Mouse (Mus musculus) CD4-positive, CD25-positive, alpha-beta regulatory T cell, adult 9 weeks (primary cell): ENCODE results near the gene Zfp651. TPM values are rescaled to one million over a fixed set of nuclear protein-coding genes. Genes with fewer than 3 reads are reported as not detected.

Experiments used
- polyA plus RNA-seq: library from polyadenylated mRNA; unstranded; fragments of 100-300 nt; shearing (Covaris generic); gene quantifications from one replicate; pipeline ENCODE4 v1.2.1, GENCODE M21; 2017

The Zfp651 gene
- polyA plus RNA-seq, result 0.24 TPM

GRCm38 (mm10) chr9:121759091-121760081 is at the start of gene Zfp651:
Gene Zfp651 (plus strand): TSS chr9:121759330.

GRCm38 (mm10) chr9:121709898-121710583 is 49.1 kb upstream of the Zfp651 start, which contains the start of gene Ss18l2:
Gene Ss18l2 (plus strand): TSS chr9:121710329.

GRCm38 (mm10) chr9:121718792-121719318 is 40.3 kb upstream of the Zfp651 start, which contains the start of gene Nktr:
Gene Nktr (plus strand): TSS chr9:121719169.

GRCm38 (mm10) chr9:121777484-121778065 is 18.4 kb downstream of the Zfp651 start, which contains the start of gene Klhl40:
Gene Klhl40 (plus strand): TSS chr9:121777607.

GRCm38 (mm10) chr9:121791757-121792521 is 32.8 kb downstream of the Zfp651 start, which contains the start of gene Hhatl:
Gene Hhatl (minus strand): TSS chr9:121792507.

Other genes with a start within 250 kb of the Zfp651 start
- gene Lyzl4, start 117.2 kb upstream of the Zfp651 start, polyA plus RNA-seq, result not detected
- 8.3 TPM for gene Vipr1, start 116.6 kb upstream of the Zfp651 start, polyA plus RNA-seq
- 31.7 TPM for gene Sec22c, start 53.8 kb upstream of the Zfp651 start, polyA plus RNA-seq
- 40.4 TPM for gene Ss18l2, start 49.0 kb upstream of the Zfp651 start, polyA plus RNA-seq
- gene Nktr, start 40.2 kb upstream of the Zfp651 start, polyA plus RNA-seq, result 102 TPM
- gene Klhl40, start 18.3 kb downstream of the Zfp651 start, polyA plus RNA-seq, result not detected
- gene Hhatl, start 33.2 kb downstream of the Zfp651 start, polyA plus RNA-seq, result not detected
- gene Ccdc13, start 80.1 kb downstream of the Zfp651 start, polyA plus RNA-seq, result not detected
- 119 TPM for gene Higd1a, start 99.0 kb downstream of the Zfp651 start, polyA plus RNA-seq
- not detected for gene Ackr2, start 139.0 kb downstream of the Zfp651 start, polyA plus RNA-seq
- not detected for gene Cyp8b1, start 157.0 kb downstream of the Zfp651 start, polyA plus RNA-seq
- gene Fam198a, start 191.7 kb downstream of the Zfp651 start, polyA plus RNA-seq, result not detected
- 0.45 TPM for gene Pomgnt2, start 237.8 kb downstream of the Zfp651 start, polyA plus RNA-seq